Mouse (Mus musculus) frontal cortex, adult 2 months (tissue): Measurements from ENCODE around the gene Rnasek. TPM values are rescaled to one million over a fixed set of nuclear protein-coding genes. Genes with fewer than 3 reads are reported as not detected.

Experiments
- DNase-seq, 2 experiments: peaks; one replicate each; pipeline ENCODE4 v3.0.0; 2022; ENCODE audit warnings: low spot score in 1 of 2; ENCODE audit errors: extremely low spot score in 1 of 2
- polyA plus RNA-seq: library from polyadenylated mRNA; depleted of rRNA; stranded (reverse); fragments of >200 nt; gene quantifications from 2 replicates; pipeline ENCODE4 v1.2.3, GENCODE M21; 2012; rRNA removed

The Rnasek gene
- 321 and 335 TPM in 2 replicates for polyA plus RNA-seq

GRCm38 (mm10) chr11:70239541-70240279, at the start of gene Rnasek, which contains the start of gene Gm21988:
Gene Rnasek (minus strand): TSS chr11:70239842.
Gene Gm21988 (minus strand): TSS chr11:70239830.
- DNase-seq: peak; percentile 74 to 87

- peak; percentile 12 to 25 for DNase-seq
Measured at GRCm38 (mm10) chr11:70289236-70289635, 49.6 kb upstream of the Rnasek start.

GRCm38 (mm10) chr11:70288102-70288501, 48.5 kb upstream of the Rnasek start:
- DNase-seq: no peak

- DNase-seq: no peak
Measured at GRCm38 (mm10) chr11:70285686-70286085, 46.0 kb upstream of the Rnasek start.

GRCm38 (mm10) chr11:70284757-70285156, 45.1 kb upstream of the Rnasek start:
- no peak for DNase-seq

GRCm38 (mm10) chr11:70283666-70284065, 44.0 kb upstream of the Rnasek start:
- no peak for DNase-seq

- DNase-seq: peak in 1 of 2 experiments; percentile 13
Measured at GRCm38 (mm10) chr11:70280441-70280840, 40.8 kb upstream of the Rnasek start.

- peak in 1 of 2 experiments; percentile 26 for DNase-seq
Measured at GRCm38 (mm10) chr11:70278961-70279360, 39.3 kb upstream of the Rnasek start.

GRCm38 (mm10) chr11:70271641-70272040, 32.0 kb upstream of the Rnasek start:
- no peak for DNase-seq

GRCm38 (mm10) chr11:70266405-70266804, 26.8 kb upstream of the Rnasek start:
- no peak for DNase-seq

GRCm38 (mm10) chr11:70265819-70266218, 26.2 kb upstream of the Rnasek start:
- no peak for DNase-seq

- no peak for DNase-seq
Measured at GRCm38 (mm10) chr11:70265252-70265651, 25.6 kb upstream of the Rnasek start.

GRCm38 (mm10) chr11:70259035-70259434, 19.4 kb upstream of the Rnasek start:
- no peak for DNase-seq

GRCm38 (mm10) chr11:70254931-70255531, 15.4 kb upstream of the Rnasek start, which contains the start of gene Alox12:
Gene Alox12 (minus strand): TSS chr11:70255353.
- DNase-seq: no peak

GRCm38 (mm10) chr11:70254337-70254736, 14.7 kb upstream of the Rnasek start:
- DNase-seq: no peak

GRCm38 (mm10) chr11:70251853-70252252, 12.2 kb upstream of the Rnasek start:
- DNase-seq: no peak

- DNase-seq: no peak
Measured at GRCm38 (mm10) chr11:70250150-70250549, 10.5 kb upstream of the Rnasek start.

- DNase-seq: peak in 1 of 2 experiments; percentile 83
Measured at GRCm38 (mm10) chr11:70247136-70247845, 7.6 kb upstream of the Rnasek start.

- DNase-seq: no peak
Measured at GRCm38 (mm10) chr11:70242591-70242990, 2.9 kb upstream of the Rnasek start.

GRCm38 (mm10) chr11:70238591-70239440, 826 bp downstream of the Rnasek start:
- DNase-seq: no peak
